Mouse (Mus musculus) heart, adult 11 months (tissue): ENCODE data around the gene Prg3.

Source experiments
- DNase-seq: peaks from one replicate; pipeline ENCODE4 v3.0.0; 2022

The Prg3 gene

GRCm38 (mm10) chr2:84987930-84988329 lies at the start of gene Prg3:
Gene Prg3, plus strand, starts transcription at chr2:84988215.
- DNase-seq: peak; percentile 76

DNA sequence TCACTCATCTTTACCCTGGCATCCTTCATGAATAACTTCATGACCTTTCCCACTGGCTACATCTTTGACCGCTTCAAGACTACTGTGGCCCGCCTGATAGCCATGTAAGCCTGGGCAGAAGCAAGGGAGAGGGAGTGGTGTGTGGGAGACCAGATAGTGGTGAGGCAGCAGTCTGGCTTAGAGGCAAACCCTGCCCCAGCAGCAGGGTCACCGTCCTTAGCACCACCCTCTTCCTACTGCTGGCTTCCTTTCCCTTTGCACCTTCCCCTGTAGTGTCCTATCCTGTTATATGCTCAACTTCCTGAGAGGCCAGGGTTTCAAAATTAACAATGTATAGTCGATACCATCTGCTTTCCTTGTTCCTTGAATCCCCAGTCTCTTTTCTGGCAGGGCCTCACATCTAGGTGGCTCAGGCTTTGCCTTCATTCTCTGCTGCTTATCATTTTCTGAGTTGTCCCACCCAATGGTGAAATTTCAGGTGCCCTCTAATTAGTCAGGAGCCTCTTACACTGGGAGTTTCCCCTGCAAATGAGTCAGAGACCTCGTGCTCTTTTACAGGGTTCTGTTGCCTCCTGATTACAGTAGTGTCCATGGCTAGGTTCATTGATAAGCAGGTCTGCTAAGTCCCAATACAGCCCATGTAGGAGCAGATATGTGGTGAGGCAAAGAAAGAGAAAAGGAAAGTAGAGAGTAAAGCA lies 49.6 kb upstream of the Prg3 start:
- DNase-seq: peak; percentile 98

DNA sequence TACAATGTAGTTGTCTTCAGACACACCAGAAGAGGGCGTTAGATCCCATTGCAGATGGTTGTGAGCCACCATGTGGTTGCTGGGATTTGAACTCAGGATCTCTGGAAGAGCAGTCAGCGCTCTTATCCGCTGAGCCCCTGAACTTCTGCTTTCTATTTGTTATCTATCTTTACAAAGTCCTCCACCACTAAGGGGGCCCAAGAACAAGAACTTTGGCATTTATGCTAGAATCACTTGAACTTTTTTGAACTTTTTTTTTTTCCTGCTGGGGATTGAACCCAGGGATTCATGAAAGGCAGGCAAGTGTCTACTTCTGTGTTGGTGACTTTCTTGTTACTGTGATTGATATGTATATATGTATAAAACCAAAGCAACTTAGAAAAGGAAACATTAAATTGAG lies 48.7 kb upstream of the Prg3 start:
- no peak for DNase-seq

- peak; percentile 91 for DNase-seq
Observed at GRCm38 (mm10) chr2:84939711-84940110, 48.3 kb upstream of the Prg3 start.

DNA sequence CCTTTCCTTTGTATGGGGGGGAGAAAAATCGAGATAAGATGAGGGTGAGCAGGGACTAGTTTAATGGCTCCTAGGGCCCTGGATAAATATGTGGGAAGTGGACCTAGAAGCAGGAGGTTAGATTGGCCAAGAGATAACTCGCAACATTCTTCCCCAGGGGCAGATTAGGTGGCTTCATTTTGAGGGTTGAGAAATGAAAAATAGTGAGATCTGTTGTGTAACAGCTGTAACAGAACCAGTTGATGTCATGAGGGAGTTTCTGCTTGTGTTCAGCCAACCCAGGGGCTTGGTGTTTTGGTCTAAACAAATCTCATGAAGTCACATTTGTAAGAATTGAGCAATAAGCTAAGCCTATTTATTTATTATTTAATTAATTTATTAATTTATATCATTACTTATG lies 46.7 kb upstream of the Prg3 start:
- peak; percentile 94 for DNase-seq

GRCm38 (mm10) chr2:84941795-84942194 lies 46.2 kb upstream of the Prg3 start:
- DNase-seq: peak; percentile 92

GRCm38 (mm10) chr2:84947154-84947771 lies 40.8 kb upstream of the Prg3 start:
- peak; percentile 82 for DNase-seq

DNA sequence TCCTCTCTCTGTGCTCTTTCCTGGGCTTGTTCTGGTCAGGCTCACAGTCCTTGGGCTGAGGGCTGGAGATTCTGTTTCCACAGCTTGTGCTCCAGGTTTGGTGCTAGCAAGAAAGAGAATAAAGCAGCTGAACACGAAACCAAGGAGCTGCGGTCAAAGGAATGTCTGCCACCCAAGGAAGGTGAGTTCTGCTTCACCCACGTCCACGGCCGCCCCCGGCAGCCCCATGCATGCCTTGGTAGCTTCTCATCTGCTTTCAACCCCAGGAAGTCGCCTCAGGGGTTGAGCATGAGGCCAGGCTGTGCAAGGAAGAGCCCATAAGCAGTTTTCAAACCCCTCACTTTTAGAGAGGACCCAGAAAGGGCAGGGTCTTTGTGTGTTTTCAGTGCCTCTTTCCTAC lies 39.8 kb upstream of the Prg3 start:
- peak; percentile 78 for DNase-seq

GRCm38 (mm10) chr2:84948721-84949120 lies 39.3 kb upstream of the Prg3 start:
- DNase-seq: peak; percentile 53

DNA sequence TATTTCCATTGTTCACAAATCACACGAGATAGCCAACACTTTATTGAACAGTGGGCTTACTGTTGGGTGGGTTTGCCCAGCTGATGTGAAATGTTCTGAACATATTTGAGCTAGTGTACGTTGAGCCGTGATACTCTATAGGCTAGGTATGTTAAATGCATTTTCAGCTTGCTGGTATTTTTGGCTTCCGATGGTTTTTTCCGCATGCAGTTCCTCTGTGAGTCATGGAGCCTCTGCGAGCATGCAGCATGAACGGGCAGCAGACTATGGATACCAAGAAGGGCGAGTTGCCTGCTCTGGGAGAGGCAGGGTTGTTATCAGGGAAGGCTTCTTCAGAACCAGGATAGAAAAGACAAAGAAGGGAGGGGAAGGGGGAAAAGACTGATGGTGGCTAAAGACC lies 37.0 kb upstream of the Prg3 start:
- peak; percentile 75 for DNase-seq

DNA sequence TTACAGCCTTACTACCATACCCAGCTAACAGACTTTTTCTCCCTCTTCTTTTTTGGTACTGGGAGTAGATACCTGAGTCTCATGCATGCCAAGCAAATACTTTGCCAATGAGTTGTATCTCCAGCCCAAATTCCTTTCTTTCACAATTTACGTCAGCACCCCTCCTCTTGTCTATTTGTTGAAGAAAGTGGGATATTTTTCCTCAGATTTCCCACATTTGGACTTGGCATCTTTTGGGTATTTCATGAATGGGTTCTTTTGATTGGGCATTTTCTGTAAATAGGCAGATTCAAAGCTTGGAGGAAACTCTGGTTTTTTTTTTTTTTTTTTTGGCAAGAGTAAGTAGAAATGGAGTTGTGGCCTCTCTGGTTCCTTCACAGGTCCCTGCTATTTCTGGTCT lies 35.8 kb upstream of the Prg3 start:
- no peak for DNase-seq

DNA sequence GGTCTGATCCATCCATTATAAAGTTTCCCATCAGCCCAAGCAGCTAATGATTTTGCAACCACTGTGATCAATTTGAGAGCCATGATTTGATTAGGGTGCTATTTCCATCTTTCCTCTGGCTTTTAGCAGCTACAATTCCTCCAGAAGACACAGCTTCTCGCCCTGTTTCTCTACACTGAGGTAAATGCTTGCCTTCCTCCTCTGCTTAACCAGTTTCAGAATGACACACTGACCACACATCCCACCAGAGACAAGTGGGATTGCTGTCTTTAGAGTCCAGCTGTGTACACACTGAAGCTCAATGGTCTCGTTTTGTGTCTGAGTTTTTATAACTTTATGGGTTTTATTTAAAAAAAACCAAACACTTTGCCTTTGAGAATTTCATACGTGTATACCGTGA lies 35.3 kb upstream of the Prg3 start:
- DNase-seq: peak; percentile 22

- DNase-seq: peak; percentile 85
Observed at GRCm38 (mm10) chr2:84955435-84955834, 32.6 kb upstream of the Prg3 start.

GRCm38 (mm10) chr2:84956274-84956673 lies 31.7 kb upstream of the Prg3 start:
- DNase-seq: peak; percentile 94

DNA sequence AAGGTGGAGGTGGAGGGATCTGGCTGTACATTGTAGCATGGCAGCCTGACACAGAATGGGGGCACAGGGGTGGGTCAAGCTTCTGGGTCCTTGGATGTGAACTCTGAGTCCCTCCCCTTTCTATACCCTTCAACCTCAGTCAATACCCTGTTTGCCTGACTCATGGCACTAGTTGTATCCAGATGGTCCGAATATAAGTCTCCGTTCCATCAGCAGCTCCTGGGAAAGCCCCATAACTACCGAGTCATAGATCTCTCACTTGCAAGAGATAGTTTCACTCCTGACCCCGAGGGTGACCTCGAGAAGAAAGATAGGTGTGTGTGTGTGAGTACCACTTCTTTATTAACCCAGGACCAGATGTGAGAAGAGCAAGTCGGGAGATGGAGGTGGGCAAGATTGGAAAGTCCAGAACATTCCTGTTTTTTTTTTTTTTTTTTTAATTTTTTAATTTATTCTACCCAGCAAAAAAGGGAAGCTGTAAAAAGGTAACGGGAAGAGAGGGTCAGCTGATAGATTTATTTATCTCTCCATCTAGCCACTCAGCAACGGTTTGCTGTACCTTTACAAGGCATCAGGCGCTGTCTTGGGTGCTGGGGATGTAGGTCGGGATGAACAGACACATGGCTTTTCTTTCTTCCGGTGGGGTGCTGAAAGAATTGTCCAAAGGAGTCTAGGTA lies 29.3 kb upstream of the Prg3 start:
- DNase-seq: peak; percentile 89

GRCm38 (mm10) chr2:84961300-84961699 lies 26.7 kb upstream of the Prg3 start:
- peak; percentile 99 for DNase-seq

DNA sequence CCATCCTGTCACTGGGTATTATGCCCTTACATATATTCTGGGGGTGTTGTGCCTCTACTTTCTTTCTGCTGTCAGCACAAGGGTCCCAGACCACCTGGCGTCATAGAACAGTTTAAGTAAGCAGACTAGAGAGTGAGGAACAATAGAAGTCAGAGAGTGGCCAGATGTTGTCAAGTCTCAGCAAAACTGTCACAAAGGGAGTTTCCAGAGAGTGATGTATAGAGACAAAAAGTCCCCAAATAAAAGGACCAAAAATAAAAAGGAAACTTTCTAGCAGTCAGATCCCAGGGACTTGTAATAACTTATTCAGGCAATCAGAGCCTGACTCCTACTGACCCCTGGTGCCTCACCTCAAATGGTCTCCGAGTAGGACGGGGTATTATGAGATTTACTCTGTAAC lies 26.1 kb upstream of the Prg3 start:
- peak; percentile 51 for DNase-seq

- DNase-seq: peak; percentile 66
Observed at GRCm38 (mm10) chr2:84962906-84963507, 25.0 kb upstream of the Prg3 start.

DNA sequence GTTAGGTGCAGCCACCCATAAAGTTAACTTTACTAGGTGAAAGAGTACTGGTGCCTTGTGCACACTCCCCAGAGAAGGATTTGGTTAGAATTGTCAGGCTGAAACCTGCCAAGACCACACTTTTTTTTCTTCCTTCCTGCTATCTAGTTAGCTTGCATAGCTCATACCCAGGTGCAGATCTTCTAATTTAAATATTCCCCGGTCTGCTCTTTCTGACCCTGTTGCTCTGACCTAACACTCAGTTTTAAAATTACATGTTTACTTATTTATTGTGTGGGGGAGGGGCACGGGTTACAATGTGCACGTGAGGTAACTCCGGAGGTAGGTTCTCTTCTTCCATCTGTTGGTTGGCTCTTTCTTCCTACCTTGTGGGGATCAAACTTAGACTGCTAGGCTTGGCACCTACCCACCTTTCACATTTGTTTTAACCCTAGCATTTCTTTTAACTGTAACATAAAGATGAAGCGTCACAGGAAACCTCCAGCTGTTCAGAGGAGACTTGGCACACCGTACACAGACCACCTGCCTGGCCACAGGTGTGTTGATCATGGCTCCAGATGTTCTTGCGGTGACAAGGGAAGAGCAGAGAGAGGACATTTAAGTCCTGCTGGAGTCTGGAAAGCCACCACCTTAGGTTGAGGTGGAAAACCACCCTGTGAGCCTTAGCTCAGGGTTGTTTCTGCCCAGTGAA lies 23.8 kb upstream of the Prg3 start:
- DNase-seq: peak; percentile 83

DNA sequence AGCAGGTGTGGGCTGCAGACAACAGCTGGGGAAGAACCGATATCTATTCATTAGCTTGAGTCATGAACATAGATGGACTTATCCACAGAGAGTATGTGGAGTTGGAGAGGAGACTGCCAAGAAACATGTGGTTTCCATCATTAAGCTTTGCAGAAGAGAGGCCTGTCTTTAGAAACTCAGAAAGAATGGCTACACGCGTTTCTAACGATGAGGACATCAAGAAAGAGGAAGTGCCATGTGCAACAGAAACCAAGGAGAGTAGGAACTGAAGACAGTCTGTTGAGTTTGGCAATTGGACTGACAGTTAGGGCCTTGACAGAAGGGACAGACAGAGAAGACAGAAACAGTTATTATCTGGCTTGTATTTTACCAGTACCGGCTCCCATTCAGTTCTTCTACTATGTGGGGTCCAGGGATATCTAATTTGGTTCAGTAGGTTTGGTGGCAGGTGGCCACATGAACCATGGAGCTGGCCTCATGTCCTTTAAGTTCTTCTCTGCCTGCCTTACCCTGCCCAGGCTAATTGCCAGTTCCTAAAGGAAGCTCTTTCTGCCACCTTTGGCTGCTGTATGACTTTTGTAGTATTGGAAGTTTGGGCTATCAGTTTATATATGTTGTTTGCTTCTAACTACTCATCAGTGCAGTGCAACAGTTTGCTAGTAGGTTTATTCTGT lies 20.6 kb upstream of the Prg3 start:
- peak; percentile 74 for DNase-seq

DNA sequence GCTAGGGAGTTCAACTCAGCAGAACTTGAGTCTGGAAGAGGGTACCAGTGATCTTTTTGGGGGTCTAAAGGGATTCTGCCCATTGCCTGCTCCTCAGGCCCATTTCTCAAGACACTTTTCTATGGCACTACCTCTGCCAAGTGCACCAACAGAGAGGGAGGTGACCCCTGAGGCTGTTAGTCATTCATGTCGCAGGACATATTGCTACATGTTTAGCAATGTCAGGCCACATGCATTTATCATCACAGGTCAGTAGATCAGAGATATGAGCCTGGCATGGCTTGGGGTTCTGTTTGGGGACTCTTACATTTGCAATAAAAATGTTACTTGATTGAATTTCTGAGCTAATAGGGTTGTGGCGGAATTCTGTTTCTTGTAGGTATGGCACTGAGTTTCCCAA lies 12.4 kb upstream of the Prg3 start:
- peak; percentile 77 for DNase-seq

GRCm38 (mm10) chr2:84980188-84980587 lies 7.8 kb upstream of the Prg3 start, which contains the start of gene Prg2:
Gene Prg2, plus strand, starts transcription at chr2:84980461.
- peak; percentile 76 for DNase-seq
